Mouse (Mus musculus) C2C12 (cell line): Measurements from ENCODE around the gene Fcer1g.

Experiments
- CEBPB ChIP-seq: IDR thresholded peaks from one replicate; pipeline ENCODE4 v1.6.1; 2011; ENCODE audit warnings: low read depth, mild to moderate bottlenecking, control low read depth, moderate library complexity
- CTCF ChIP-seq: IDR thresholded peaks from one replicate; pipeline ENCODE4 v1.5.1; 2011; ENCODE audit not compliant: control insufficient read depth, insufficient read depth, insufficient read length
- MAX ChIP-seq: IDR thresholded peaks from one replicate; pipeline ENCODE4 v1.6.1; 2011; ENCODE audit warnings: mild to moderate bottlenecking, control low read depth
- MYOG ChIP-seq: IDR thresholded peaks from one replicate; pipeline ENCODE4 v1.6.1; 2011; ENCODE audit not compliant: control insufficient read depth, insufficient read length; ENCODE audit errors: extremely low read depth

- no peak for TF ChIP-seq CEBPB
- TF ChIP-seq MAX: no peak
- TF ChIP-seq CTCF: no peak
- TF ChIP-seq MYOG: no peak
These were observed 20.2 kb downstream of the Fcer1g start, which contains the start of gene Nr1i3 for GRCm38 (mm10) chr1:171213801-171214496.
